Mouse (Mus musculus) right cerebral cortex, adult 2 months (tissue): ENCODE data around the gene Zdhhc1.

Source experiments
- DNase-seq, 2 experiments: peaks; one replicate each; pipeline ENCODE4 v3.0.0; 2021 to 2022; ENCODE audit warnings: low spot score in 2 of 2

The Zdhhc1 gene

GRCm38 (mm10) chr8:105496439-105497180 lies at the start of gene Zdhhc1:
TSS of gene Zdhhc1 (minus strand) at chr8:105496902.
- peak; percentile 91 for DNase-seq

DNA sequence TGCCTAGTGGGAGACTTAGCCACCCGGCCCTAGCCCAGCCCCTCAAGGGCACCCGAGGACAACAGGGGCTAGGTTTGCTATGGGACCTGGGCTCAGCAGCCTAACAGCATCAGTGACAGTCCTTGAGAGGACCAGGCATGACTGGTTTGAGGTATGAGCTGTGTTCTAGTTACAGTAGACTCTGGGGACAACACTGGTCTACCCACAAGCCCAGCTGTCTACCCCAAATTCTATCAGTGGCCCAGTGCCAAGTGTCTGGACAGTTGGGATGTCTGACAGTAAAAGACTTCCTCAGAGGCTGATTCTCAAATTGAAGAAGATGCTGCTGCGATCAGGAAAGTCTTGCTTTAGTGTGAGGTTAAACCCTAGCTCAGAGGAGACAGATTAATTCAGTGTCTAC lies 48.5 kb upstream of the Zdhhc1 start:
- peak; percentile 47 for DNase-seq

GRCm38 (mm10) chr8:105544544-105545205 lies 48.0 kb upstream of the Zdhhc1 start:
- DNase-seq = no peak

GRCm38 (mm10) chr8:105543703-105544102 lies 47.0 kb upstream of the Zdhhc1 start:
- no peak for DNase-seq

DNA sequence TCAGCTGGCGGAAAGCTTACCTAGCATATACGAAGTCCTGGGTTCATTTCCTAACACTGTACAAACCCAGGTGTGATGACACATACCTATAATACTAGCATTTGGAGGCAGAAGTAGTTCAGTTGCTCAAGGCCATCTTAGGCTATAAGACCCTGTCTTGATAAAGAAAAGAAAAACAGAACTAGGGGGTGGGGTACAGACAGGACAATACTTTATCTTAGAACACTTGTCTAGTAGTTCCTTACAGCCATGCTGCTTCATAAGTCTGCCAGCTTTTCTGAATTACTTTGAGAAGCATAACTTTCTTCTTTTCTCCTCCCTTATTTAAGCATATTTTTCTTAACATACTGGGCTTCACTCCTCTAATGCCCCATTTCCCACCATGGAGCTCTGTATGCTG lies 46.1 kb upstream of the Zdhhc1 start:
- DNase-seq = no peak

GRCm38 (mm10) chr8:105542032-105542656 lies 45.4 kb upstream of the Zdhhc1 start:
- no peak for DNase-seq

- no peak for DNase-seq
Measured at GRCm38 (mm10) chr8:105538940-105539339, 42.2 kb upstream of the Zdhhc1 start.

DNA sequence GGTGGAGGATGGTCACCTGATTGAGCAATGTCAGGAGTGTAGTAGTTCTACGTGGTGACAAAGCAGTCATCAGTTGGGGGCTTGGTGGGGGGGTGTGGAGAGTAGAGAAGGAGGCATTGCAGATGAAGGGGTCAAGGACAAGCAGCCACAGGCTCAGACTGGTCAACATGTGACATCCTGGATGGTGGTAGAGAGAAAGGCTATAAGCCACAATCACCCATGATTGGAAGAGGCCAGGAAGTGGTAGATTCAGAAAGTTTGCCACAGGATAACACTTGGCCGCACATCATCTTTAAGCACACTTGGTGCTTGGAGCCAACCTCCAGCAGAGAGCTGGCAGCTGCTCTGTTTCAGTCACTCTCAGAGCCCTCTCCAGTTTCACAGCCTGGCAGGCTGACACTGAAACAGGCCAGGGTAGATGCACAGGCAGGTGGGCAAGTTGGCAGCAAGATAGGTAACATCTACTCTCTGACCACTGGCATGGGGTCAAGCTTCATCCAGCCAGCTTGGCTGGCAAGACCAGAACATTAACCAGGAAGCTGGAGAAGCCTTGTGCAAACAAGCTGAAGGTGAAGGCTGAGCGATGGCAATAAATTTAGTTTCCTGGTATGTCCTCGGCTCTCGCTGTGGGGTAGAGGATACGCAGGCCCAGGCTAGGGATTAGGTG lies 40.4 kb upstream of the Zdhhc1 start:
- DNase-seq = no peak

DNA sequence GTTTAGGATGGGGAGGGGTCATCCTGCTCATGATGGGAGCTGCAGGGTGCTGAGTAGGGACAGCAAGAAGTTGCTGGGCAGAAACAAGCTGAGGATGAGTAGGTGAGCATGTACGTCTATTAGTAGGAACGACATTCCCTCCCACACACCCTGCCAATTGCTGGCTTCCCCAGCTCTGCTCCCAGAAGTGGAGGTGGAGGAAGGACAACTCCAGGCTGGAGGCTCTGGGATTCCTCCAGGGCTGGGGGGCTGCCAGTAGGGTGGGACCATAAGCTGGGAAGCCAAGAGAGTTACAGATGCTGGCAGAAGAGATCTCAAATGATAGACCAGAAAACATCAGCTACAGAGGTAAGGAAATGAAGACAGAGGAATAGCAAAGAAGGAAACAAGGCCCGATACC lies 39.8 kb upstream of the Zdhhc1 start:
- peak; percentile 56 to 64 for DNase-seq

DNA sequence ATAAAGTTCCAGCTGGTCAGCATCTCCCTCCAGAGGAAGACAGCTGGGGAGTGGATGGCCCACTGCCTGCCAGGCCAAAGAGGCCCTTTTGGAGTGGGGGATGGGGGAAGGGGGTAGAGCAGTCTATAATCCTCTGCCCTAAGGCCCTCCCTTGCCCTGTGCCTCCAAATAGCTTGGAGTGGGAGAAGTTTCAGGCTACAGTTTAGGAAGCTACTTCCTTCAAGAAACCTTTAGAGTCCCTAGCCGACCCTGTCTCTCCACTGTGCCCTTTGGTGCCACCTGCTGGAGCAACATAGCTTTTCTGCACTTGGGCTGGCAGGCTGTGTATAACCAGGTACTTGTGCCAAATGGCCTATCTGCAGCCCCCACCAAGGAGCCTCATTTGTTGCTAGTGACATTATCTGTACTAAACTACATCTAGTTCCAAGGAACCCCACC lies 37.2 kb upstream of the Zdhhc1 start:
- peak; percentile 64 to 67 for DNase-seq

GRCm38 (mm10) chr8:105533439-105533838 lies 36.7 kb upstream of the Zdhhc1 start:
- DNase-seq = no peak

DNA sequence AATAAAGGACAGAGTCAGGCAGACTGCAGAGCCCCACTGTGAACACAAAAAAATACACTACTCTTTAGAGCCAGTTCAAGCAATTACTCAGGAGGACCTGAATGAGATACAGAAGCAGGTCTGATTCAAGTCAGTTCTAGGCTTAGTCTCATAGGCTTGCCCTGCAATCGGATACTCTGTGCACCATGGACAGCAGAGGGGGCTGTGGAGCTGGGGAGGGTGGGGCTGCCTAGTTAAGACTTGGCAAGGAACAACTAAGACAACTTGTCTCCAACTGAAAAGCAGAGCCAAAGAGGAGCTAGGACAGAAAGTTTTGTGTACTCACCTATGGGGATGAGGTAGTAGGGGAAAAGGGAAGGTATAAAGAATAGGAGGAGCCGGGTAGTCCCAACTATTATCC lies 35.1 kb upstream of the Zdhhc1 start:
- DNase-seq = no peak

- no peak for DNase-seq
Measured at GRCm38 (mm10) chr8:105529271-105529670, 32.6 kb upstream of the Zdhhc1 start.

DNA sequence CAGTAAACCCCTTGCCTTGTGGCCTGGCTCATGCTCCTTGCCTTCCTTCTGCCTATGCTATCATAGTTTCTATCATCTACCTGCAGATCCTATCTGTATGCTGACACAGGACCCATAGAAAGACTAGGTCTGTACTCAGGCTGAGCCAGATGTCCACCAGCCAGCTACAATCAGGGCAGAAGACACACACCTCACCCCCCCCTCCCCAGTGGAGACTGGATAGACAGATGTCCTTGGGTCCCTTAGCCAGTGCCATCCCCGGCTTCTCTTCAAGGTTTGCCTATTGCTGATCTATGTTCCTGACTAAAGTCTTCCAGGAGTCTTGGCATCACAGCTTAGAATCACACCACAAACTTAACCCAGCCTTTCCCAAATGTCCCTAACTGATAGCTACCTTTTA lies 31.5 kb upstream of the Zdhhc1 start:
- DNase-seq = no peak

- no peak for DNase-seq
Measured at GRCm38 (mm10) chr8:105527110-105527509, 30.4 kb upstream of the Zdhhc1 start.

- no peak for DNase-seq
Measured at GRCm38 (mm10) chr8:105522890-105523289, 26.2 kb upstream of the Zdhhc1 start.

- no peak for DNase-seq
Measured at GRCm38 (mm10) chr8:105521995-105522769, 25.5 kb upstream of the Zdhhc1 start.

DNA sequence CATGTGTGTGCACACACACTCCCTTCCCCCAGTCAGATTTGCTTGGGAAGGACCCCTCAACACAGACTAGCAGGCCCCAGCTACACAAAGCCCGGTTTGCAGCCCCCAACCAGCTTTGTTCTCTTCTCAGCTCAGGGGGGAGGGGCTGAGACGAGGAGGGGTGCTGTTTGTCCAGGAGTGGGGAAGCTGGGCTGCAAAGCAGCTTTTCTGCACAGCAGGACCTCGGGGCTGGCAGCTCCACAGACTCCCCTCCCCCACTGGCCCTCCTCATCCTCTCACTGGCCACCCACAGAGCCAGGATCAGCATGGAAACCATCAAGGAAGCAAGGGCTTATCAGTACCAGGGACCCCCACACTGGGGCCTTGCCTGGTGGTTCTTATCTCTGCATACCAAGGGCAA lies 24.4 kb upstream of the Zdhhc1 start:
- no peak for DNase-seq

DNA sequence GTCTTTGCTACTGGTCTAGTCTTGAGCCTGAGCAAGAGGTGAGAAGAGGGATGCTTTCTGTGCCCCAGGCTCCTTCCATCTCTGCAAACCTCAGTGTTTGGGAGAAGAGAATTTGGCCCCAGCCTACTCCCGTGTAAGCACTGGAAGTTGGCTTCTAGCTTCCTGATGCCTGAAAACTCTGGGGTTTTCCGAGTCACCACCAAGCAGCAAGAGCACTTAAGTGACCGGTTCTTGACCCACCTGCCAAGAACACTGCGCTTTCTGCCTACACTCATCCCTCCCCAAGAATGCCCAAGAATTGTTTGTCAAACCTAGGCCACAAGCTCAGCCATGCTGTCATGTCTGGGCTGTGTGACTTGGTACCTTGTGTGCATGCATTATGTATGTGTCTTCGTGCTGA lies 23.8 kb upstream of the Zdhhc1 start:
- no peak for DNase-seq

DNA sequence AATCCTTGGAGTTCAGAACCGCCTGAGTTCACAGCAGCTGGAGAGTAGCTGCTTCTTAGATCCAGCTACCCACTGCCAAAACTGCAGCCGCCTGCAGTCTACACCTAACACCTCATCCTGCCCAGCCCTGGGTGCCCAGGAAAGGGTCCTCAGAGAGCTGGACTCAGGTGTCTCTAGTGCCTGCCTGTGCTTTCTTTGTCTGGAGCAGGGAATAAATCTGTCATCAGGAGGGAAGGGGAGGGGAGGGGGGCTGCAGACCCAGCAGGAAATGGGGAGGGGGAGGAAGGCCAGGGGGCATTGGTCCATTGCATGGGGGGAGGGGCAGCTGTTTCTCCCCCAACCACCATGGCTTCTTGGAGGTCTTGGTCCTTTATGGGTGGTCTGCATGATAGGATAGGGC lies 22.9 kb upstream of the Zdhhc1 start:
- no peak for DNase-seq

DNA sequence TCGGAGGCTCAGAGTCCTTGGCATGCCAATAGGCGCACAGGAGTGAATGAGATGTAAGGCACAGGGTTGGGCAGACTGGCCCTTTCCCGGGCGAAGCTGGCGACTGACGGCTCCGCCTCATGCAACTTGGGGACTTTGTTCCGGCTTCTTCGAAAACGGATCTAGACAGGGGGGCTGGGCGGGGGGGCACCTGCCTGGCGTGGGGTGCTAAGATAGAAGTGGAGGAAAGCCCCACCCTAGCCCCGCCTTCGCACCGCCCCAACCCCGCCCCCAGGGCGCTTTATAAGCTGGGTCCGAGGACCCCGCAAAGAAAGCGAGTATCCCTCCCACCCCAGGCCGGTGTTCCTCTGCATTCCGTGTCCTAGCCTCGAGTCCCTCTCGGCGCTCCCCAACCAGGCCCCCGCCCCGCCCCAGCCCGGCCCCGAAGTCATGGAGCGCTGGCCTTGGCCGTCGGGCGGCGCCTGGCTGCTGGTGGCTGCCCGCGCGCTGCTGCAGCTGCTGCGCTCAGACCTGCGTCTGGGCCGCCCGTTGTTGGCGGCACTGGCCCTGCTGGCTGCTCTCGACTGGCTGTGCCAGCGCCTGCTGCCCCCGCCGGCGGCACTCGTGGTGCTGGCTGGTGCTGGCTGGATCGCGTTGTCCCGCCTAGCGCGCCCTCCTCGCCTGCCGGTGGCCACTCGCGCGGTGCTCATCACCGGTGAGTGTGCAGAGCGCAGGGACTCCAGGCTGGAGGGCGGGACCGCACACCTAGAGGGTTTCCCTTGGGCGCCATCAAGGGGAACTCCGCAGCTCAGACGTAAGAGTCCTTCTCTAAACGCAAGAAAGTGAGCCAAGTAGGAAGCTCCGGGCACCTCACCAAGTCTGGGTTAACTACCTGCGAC lies 22.0 kb upstream of the Zdhhc1 start, which contains the start of gene Hsd11b2:
Hsd11b2 (plus strand) TSS at position 320 of the 878 bp plus-strand sequence.
- peak in 1 of 2 experiments; percentile 41 for DNase-seq
